Mouse (Mus musculus) E14TG2a.4 (cell line): ENCODE measurements around the gene Arhgef26.

Experiments used
- CTCF ChIP-seq: conservative IDR thresholded peaks from 2 replicates; pipeline ENCODE4 v1.5.1; 2014; ENCODE audit warnings: low read length
- NANOG ChIP-seq: IDR thresholded peaks from 2 replicates; pipeline ENCODE4 v1.6.1; 2014; ENCODE audit warnings: borderline replicate concordance, low read length, mixed read lengths
- POU5F1 ChIP-seq: IDR thresholded peaks from 2 replicates; pipeline ENCODE4 v1.6.1; 2014; ENCODE audit warnings: low read length, borderline replicate concordance

DNA sequence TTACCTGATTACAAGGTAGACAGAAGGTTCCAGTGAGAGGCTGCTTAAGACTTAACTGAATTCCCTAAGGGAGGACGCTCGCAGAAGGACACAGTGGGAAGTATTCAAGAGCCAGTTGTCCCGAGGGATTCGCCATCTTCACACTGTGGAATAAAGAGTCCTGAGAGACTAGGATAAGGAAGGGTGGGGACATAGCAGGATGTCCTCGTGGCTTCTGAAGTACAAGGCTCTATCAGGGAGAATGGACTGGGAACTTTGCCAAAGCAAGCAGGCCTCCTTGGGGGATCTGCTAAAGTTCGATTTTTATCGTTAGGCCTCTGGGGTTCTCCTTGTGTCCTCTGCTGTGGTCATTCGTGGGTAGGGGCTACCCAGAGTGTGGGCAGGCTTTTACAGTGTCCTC, 109.0 kb downstream of the Arhgef26 start:
- TF ChIP-seq CTCF (no peak), POU5F1 (no peak), NANOG (no peak)
